Mouse (Mus musculus): ENCODE data around the gene Olfr134. TPM values are rescaled to one million over a fixed set of nuclear protein-coding genes. Genes with fewer than 3 reads are reported as not detected.
"Not testable (repeated sequence)": the region's sequence is repeated elsewhere in the genome, so short reads cannot be mapped to it uniquely, and the experiment has no call there.

The Olfr134 gene
- polyA plus RNA-seq (2014; fragmentation: Nextera tagmentation; extraction: Ambion mirVana) = not detected in 2 replicates

DNA sequence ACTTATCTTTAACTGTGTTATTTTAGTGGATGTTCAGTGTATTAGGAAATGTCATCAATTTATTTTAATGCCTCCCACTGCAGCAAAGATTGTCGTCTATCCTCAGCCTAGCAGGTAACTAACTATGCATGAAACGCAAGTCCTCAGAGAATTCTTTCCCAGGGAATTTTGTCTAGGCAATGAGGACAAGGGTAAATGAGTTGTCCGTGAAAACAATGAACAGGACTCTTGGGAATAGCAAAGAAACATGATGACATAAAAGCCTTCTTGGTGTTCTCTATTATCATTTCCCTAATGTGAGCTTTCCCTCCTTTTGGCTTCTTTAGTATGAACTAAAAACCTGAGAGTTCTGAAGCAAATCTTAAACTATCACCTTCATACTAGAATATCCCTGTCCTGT, at the start of gene Olfr134:
Gene Olfr134 (plus strand): TSS at position 301 of the 400 bp plus-strand sequence.
- H3K9ac ChIP-seq (ENCODE audit: low read length) = no peak within 1 kb of the TSS
- no peak within 1 kb of the TSS for H3K27ac ChIP-seq (ENCODE audit: low read depth, low read length)
- 76% methylated on average over 3 of the region's 3 CpGs for WGBS
- no peaks in the 10 kb centered on the region for H3K9me3 ChIP-seq (replicated peaks; ENCODE audit: control insufficient read depth, low read length)
- H3K27me3 ChIP-seq (replicated peaks; ENCODE audit: control insufficient read depth, insufficient read depth, low read length) = no peaks in the 10 kb centered on the region
- ATAC-seq = no peak
- H3K4me2 ChIP-seq (ENCODE audit: low read length) = no peak within 1 kb of the TSS
- DNase-seq (ENCODE audit: low spot score) = no peak
- no peak within 1 kb of the TSS for H3K4me3 ChIP-seq (ENCODE audit: low read depth, low read length)
- no peaks in the 10 kb centered on the region for H3K36me3 ChIP-seq (ENCODE audit: control insufficient read depth, insufficient read depth, low read length)
- no peaks in the 10 kb centered on the region for H3K4me1 ChIP-seq (ENCODE audit: control insufficient read depth, insufficient read depth, low read length)

DNA sequence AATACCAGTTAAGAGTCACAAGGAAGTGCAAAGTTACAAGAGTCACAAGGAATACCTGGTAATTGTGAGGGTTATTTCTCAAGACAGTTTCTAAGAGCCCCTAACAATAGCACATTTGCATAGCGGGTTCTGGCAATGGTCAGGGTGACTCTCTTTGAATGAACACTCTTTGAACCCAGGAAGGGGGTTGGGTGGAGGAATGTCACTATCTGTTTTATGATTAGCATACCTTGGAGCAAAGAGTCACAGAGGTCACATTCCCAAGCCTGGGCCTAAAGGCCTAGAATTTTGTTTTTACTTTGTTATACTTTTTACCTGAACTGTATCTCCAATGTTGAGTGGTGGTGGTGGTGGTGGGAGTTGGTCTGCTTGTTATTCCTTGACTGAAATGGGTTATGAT, 47.0 kb upstream of the Olfr134 start:
- 64% methylated on average over 1 of the region's 1 CpGs for WGBS
- not testable (repeated sequence) for H3K4me3 ChIP-seq (ENCODE audit: low read depth, low read length); ATAC-seq; H3K9ac ChIP-seq (ENCODE audit: low read length); H3K4me2 ChIP-seq (ENCODE audit: low read length); H3K36me3 ChIP-seq (ENCODE audit: control insufficient read depth, insufficient read depth, low read length); H3K4me1 ChIP-seq (ENCODE audit: control insufficient read depth, insufficient read depth, low read length); H3K27ac ChIP-seq (ENCODE audit: low read depth, low read length); H3K27me3 ChIP-seq (replicated peaks; ENCODE audit: control insufficient read depth, insufficient read depth, low read length); H3K9me3 ChIP-seq (replicated peaks; ENCODE audit: control insufficient read depth, low read length); DNase-seq (ENCODE audit: low spot score)

DNA sequence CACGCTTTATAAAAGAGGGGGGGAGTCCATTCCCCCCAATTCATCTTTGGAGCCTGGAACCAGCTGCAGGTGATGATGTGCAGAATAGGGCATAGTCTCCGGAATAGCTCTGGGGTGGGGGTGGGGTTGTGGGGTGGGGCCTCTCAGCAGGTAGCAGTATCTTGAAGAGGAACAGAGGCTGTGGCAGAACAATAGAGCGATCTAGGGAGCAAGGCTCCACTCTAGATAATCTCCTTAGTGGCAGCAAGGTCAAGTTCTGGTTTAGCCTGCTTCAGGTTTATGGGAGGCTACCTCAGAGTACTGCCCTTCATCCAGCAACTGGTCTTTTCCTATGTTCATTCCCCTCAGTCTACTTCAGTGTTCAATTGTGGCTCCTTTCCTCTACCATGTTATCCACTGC, 45.8 kb upstream of the Olfr134 start:
- H3K4me3 ChIP-seq (ENCODE audit: low read depth, low read length); H3K9ac ChIP-seq (ENCODE audit: low read length); H3K9me3 ChIP-seq (replicated peaks; ENCODE audit: control insufficient read depth, low read length); ATAC-seq; DNase-seq (ENCODE audit: low spot score); H3K4me1 ChIP-seq (ENCODE audit: control insufficient read depth, insufficient read depth, low read length); H3K36me3 ChIP-seq (ENCODE audit: control insufficient read depth, insufficient read depth, low read length); H3K27ac ChIP-seq (ENCODE audit: low read depth, low read length); H3K27me3 ChIP-seq (replicated peaks; ENCODE audit: control insufficient read depth, insufficient read depth, low read length); H3K4me2 ChIP-seq (ENCODE audit: low read length): not testable (repeated sequence)
- 53% methylated on average over 3 of the region's 3 CpGs for WGBS

DNA sequence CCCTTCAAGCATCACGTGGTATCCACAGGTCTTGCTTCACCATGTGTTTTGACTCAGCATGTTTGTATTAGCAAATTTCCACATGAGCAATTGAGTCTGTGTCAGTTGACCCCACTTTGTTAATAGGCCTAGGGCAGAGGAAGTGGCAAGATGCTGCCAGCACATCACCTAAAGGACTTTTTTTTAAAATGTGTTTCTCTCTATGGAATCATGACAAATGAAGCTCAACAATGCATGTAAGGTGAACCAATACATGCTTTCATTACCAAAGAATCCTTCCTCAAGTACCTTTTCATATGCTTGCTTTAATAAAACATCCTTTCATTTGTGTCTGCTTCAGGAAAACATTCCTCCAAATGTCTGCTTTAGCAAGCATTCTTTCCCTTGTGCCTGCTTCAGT, 36.8 kb upstream of the Olfr134 start, which contains the start of gene Olfr132:
Gene Olfr132 (minus strand): TSS at position 101 of the 400 bp plus-strand sequence.
- H3K4me2 ChIP-seq (ENCODE audit: low read length) = no peak within 1 kb of the TSS
- H3K4me1 ChIP-seq (ENCODE audit: control insufficient read depth, insufficient read depth, low read length) = no peaks in the 10 kb centered on the region
- no peak within 1 kb of the TSS for H3K27ac ChIP-seq (ENCODE audit: low read depth, low read length)
- DNase-seq (ENCODE audit: low spot score) = no peak
- no peaks in the 10 kb centered on the region for H3K27me3 ChIP-seq (replicated peaks; ENCODE audit: control insufficient read depth, insufficient read depth, low read length)
- WGBS = 77% methylated on average over 1 of the region's 1 CpGs
- no peak within 1 kb of the TSS for H3K4me3 ChIP-seq (ENCODE audit: low read depth, low read length)
- ATAC-seq = no peak
- H3K9ac ChIP-seq (ENCODE audit: low read length) = no peak within 1 kb of the TSS
- no peaks in the 10 kb centered on the region for H3K9me3 ChIP-seq (replicated peaks; ENCODE audit: control insufficient read depth, low read length)
- no peaks in the 10 kb centered on the region for H3K36me3 ChIP-seq (ENCODE audit: control insufficient read depth, insufficient read depth, low read length)

DNA sequence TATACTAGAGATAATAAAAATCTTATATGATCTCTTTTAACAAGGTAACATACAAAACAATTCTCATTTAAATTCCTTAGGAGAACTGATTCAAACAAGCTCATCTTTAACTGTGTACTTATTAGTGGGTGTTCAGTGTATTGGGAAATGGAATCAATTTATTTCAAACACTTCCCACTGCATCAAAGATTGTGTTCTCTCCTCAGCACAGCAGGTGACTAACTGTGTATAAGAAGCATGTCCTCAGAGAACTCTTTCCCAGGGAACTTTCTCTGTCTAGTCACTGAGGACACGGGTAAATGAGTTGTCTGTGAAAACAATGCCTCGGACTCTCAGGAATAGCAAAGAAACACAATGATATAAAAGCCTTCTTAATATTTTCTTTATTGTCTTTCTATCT, 26.2 kb upstream of the Olfr134 start, which contains the start of gene Olfr133:
Gene Olfr133 (plus strand): TSS at position 301 of the 400 bp plus-strand sequence.
- WGBS = 67% methylated on average over 2 of the region's 2 CpGs

DNA sequence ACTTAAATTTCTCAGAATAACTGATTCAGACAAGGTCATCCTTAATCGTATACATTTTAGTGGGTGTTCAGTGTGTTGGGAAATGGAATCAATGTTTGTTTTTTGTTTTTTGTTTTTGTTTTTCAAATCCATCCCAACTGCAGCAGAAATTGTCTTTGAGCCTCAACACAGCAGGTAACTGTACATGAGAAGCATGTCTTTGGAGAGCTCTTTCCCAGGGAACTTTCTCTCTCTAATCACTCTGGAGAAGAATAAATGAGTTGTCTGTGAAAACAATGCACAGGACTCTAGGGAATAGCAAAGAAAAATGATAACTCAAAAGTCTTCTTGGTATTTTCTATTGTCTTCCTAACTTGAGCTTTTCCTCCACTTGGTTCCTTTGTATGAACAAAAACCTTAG, 32.8 kb downstream of the Olfr134 start, which contains the start of gene Olfr135:
Gene Olfr135 (plus strand): TSS at position 301 of the 400 bp plus-strand sequence.
- 100% methylated on average over 1 of the region's 1 CpGs for WGBS
- Histone ChIP-seq H3K4me1 (ENCODE audit: control insufficient read depth, insufficient read depth, low read length) (no peaks in the 10 kb centered on the region), H3K27me3 (replicated peaks; ENCODE audit: control insufficient read depth, insufficient read depth, low read length) (no peaks in the 10 kb centered on the region), H3K4me2 (ENCODE audit: low read length) (no peak within 1 kb of the TSS), H3K4me3 (ENCODE audit: low read depth, low read length) (no peak within 1 kb of the TSS), H3K36me3 (ENCODE audit: control insufficient read depth, insufficient read depth, low read length) (no peaks in the 10 kb centered on the region), H3K9ac (ENCODE audit: low read length) (no peak within 1 kb of the TSS), H3K9me3 (replicated peaks; ENCODE audit: control insufficient read depth, low read length) (no peaks in the 10 kb centered on the region), H3K27ac (ENCODE audit: low read depth, low read length) (no peak within 1 kb of the TSS)
- no peak for DNase-seq (ENCODE audit: low spot score)
- no peak for ATAC-seq

More for the DNA sequence above, 26.2 kb upstream of the Olfr134 start, which contains the start of gene Olfr133:
- no peaks in the 10 kb centered on the region; the same call in 1 of the 2 replicates for H3K9me3 ChIP-seq (replicated peaks; ENCODE audit: control insufficient read depth, low read length)
- H3K4me2 ChIP-seq (ENCODE audit: low read length) = no peak within 1 kb of the TSS
- ATAC-seq (no peak), DNase-seq (ENCODE audit: low spot score) (no peak)
- H3K27me3 ChIP-seq (replicated peaks; ENCODE audit: control insufficient read depth, insufficient read depth, low read length) = no peaks in the 10 kb centered on the region
- no peaks in the 10 kb centered on the region for H3K36me3 ChIP-seq (ENCODE audit: control insufficient read depth, insufficient read depth, low read length)
- no peak within 1 kb of the TSS for H3K27ac ChIP-seq (ENCODE audit: low read depth, low read length)
- H3K4me1 ChIP-seq (ENCODE audit: control insufficient read depth, insufficient read depth, low read length) = no peaks in the 10 kb centered on the region
- H3K4me3 ChIP-seq (ENCODE audit: low read depth, low read length) = no peak within 1 kb of the TSS
- no peak within 1 kb of the TSS for H3K9ac ChIP-seq (ENCODE audit: low read length)

Other genes starting within 250 kb of the Olfr134 start
- not detected in 2 replicates for gene Olfr761, start 218.3 kb upstream of the Olfr134 start, polyA plus RNA-seq (2014; fragmentation: Nextera tagmentation; extraction: Ambion mirVana)
- not detected in 2 replicates for gene Olfr129, start 111.3 kb upstream of the Olfr134 start, polyA plus RNA-seq (2014; fragmentation: Nextera tagmentation; extraction: Ambion mirVana)
- not detected in 2 replicates for gene Olfr130, start 107.5 kb upstream of the Olfr134 start, polyA plus RNA-seq (2014; fragmentation: Nextera tagmentation; extraction: Ambion mirVana)
- gene Olfr131, start 82.7 kb upstream of the Olfr134 start, polyA plus RNA-seq (2014; fragmentation: Nextera tagmentation; extraction: Ambion mirVana) = not detected in 2 replicates
- not detected in 2 replicates for gene Olfr132, start 36.9 kb upstream of the Olfr134 start, polyA plus RNA-seq (2014; fragmentation: Nextera tagmentation; extraction: Ambion mirVana)
- gene Olfr133, start 26.1 kb upstream of the Olfr134 start, polyA plus RNA-seq (2014; fragmentation: Nextera tagmentation; extraction: Ambion mirVana) = not detected in 2 replicates
- not detected in 2 replicates for gene Olfr135, start 32.9 kb downstream of the Olfr134 start, polyA plus RNA-seq (2014; fragmentation: Nextera tagmentation; extraction: Ambion mirVana)
- not detected in 2 replicates for gene Olfr138, start 89.6 kb downstream of the Olfr134 start, polyA plus RNA-seq (2014; fragmentation: Nextera tagmentation; extraction: Ambion mirVana)
- not detected in 2 replicates for gene Olfr137, start 136.2 kb downstream of the Olfr134 start, polyA plus RNA-seq (2014; fragmentation: Nextera tagmentation; extraction: Ambion mirVana)
- not detected in 2 replicates for gene Olfr136, start 158.4 kb downstream of the Olfr134 start, polyA plus RNA-seq (2014; fragmentation: Nextera tagmentation; extraction: Ambion mirVana)
- not detected in 2 replicates for gene Esp36, start 248.8 kb downstream of the Olfr134 start, polyA plus RNA-seq (2014; fragmentation: Nextera tagmentation; extraction: Ambion mirVana)

All from forebrain, embryonic 14.5 days (tissue).